Mouse (Mus musculus) cerebellum, postnatal 36 days (tissue): ENCODE results near the gene Tcf7l1.

Experiments
- DNase-seq, 2 experiments: peaks; one replicate each; pipeline ENCODE4 v3.0.0; 2021 to 2022; ENCODE audit warnings: mixed read lengths in 2 of 2

Tcf7l1 gene

DNA sequence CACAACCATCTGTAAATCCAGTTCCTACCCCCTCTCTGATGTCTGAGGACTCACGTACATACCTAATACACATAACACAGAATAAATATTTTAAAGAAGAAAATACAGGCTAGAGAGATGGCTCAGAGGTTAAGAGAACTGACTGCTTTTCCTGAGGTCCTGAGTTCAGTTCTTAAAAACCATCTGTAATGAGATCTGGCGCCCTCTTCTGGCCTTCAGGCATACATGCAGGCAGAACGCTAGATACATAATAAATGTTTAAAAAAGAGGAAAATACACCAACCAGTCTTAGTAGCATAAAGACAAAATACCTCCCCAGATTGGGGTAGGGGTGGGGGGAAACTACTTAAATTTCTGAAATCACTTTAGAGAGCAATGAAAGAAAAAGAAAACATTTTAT is 131.0 kb downstream of the Tcf7l1 start:
- DNase-seq: no peak

DNA sequence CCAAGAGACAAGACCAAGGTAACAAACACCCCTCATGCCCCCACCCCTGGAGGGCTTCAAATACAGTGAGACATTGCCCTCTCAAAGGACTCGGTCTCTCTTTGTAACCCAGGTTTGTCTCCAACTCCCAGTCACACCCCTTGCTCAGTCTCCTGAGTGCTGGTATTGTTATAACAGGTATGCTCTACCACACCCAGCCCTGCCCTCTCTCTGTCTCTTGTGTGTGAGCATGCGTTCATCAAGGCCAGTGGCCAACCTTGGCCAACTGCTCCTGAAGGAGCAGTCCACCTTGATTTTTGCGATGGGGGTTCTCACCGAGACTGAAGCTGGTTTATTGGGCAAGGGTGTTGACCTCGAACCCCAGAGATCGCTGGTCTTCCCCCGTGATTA is 133.0 kb downstream of the Tcf7l1 start:
- no peak for DNase-seq

- DNase-seq: no peak
Measured at GRCm38 (mm10) chr6:72655309-72656052, 133.6 kb downstream of the Tcf7l1 start.

GRCm38 (mm10) chr6:72654355-72654754 is 134.7 kb downstream of the Tcf7l1 start:
- DNase-seq: no peak

- no peak for DNase-seq
Measured at GRCm38 (mm10) chr6:72653419-72653818, 135.6 kb downstream of the Tcf7l1 start.

DNA sequence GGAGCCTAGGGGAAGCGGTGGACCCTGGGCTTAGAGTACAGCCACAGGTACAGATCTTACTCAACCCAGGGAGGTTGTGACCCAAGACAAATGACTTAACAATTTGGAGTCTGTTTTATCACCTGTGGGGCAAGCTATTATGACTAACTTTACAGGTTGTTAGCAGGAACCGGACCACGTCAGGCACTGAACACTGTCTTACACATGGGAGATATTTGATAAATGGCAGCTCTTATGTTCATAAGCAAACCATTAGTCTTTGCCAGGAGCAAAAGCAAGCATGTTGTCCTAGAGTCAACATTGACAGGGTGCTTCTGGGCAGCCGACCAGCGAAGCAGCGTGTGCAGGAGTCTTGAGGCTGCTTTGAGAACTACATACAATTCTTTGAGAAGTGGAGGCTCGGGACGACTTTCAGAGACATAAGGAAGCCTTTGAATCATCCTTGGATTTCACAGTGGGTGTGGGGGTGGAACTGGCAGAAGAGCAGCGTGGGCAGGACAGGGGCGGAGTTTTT is 138.7 kb downstream of the Tcf7l1 start:
- DNase-seq: no peak

DNA sequence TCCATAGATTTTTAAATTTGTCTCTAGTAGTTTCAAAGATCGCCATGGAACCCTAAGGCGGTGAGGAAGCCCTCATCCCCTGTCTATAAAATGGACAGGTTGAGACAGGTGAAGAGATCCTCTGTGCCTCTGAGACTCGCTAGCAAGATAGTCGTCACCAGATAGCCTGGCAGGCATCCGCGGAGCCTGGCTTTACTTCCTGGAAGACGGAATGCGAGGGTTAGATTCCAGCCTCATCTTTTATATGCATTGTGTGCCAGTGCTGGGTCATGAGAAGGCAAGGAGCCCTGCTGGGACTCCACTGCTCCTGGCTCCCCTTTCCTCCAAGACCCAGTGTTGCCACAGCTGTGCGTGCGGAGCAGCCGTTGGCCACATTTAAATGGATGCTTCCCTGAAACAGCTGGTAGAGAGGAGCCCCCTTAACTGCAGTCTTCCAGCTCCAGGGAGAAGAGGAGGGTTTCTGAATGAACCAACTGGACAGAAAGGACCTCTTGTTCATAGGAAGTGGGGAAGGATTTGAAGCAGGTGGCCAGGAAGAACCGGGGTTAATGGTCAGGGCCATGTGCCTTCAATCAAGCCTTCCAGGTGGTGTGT is 141.0 kb downstream of the Tcf7l1 start:
- no peak for DNase-seq

GRCm38 (mm10) chr6:72647383-72647820 is 141.7 kb downstream of the Tcf7l1 start:
- peak; percentile 59 to 71 for DNase-seq

GRCm38 (mm10) chr6:72645364-72645763 is 143.7 kb downstream of the Tcf7l1 start:
- no peak for DNase-seq

- DNase-seq: no peak
Measured at GRCm38 (mm10) chr6:72644576-72644975, 144.5 kb downstream of the Tcf7l1 start.

GRCm38 (mm10) chr6:72641218-72641954 is 147.7 kb downstream of the Tcf7l1 start:
- no peak for DNase-seq

GRCm38 (mm10) chr6:72636940-72637339 is 152.1 kb downstream of the Tcf7l1 start:
- no peak for DNase-seq

DNA sequence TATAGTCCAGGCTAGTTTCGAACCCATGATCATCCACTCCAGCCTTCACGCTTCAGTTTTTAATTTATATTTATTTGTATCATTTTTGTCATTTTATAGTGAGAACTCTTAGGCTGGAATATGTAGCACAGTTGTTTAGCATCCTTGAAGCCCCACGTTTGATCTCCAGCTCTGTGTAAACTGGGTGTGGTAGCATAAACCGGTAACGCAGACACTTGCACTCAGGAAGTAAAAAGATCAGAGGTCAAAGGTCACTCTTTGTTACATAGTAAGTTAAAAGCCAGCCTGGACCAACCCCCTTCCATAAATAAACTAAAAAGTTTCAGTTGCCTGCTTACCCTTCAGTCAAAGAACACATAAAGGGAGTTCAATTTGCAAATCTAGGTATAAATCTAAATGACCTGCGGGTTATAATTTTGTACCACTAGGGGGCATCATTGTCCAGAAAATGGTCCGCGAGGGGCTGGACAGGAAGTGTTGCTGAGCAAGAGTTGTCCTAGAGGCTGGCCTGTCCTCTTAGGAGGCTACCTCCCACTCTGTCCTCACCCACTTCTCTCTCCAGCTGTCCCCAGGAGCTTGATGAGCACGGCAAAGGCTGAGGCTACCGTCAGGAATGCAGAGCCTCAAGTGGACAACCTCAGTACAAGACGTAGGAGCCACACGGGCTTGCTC is 153.2 kb downstream of the Tcf7l1 start:
- peak in 1 of 2 experiments; percentile 33 for DNase-seq

DNA sequence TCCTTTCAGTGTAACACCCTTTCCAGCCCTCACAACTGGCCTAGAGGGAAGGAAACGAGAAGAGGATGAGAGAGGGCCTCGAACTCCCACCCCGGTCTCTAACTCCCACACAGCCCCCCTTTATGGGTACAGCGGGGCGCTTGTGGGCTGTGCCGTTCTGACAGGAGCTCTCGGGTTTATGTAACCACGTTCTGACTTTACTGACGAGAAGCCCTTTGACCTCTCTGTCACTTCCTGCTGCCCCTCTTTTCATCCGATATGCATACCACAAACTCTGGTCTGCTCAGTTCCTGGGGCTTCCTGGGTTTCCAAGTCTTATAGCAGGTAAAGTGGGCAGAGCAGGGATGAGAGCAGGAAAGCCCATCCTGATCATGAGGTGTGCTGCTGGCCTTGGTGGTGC is 154.7 kb downstream of the Tcf7l1 start:
- DNase-seq: no peak

GRCm38 (mm10) chr6:72631700-72632099 is 157.4 kb downstream of the Tcf7l1 start:
- DNase-seq: no peak

GRCm38 (mm10) chr6:72630961-72631360 is 158.1 kb downstream of the Tcf7l1 start:
- DNase-seq: no peak

DNA sequence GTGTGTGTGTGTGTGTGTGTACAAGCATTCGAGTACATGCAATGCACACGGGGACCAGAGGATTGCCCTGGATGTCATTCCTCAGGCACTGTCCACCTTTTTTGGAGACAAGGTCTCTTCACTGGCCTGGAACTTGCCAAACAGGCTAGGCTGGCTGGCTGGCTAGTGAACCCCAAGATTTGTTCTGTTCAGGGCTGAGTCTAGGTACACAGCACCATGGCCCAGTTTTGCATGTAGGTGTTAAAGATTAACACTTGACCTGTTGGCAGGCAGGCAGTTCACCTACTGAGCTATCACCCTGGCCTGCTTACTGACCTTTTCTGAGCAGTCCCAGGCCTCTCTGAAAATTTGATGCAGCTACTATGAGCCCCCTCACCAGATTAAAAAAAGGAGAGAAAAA is 158.7 kb downstream of the Tcf7l1 start:
- DNase-seq: no peak

DNA sequence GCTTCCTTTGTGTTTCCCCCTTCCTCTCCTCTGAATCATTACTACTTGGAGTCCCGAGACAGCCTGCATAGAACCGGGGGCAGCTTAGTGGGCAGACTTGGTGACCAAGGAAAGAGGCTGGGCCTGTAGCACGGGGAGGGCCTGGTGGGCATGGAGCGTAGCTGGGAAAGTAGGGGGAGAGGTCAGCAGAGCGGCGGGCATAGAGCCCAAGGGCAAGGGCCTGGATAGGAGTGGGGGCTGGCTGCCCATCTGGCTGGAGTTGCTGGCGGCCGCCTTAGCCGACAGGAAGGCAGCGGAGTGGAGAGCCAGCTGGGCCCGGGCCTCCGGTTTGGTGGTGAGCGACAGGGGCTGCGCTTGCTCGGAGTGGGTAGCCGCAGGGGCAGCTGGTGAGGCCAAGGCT is 161.8 kb downstream of the Tcf7l1 start:
- DNase-seq: no peak

- no peak for DNase-seq
Measured at GRCm38 (mm10) chr6:72626391-72626790, 162.7 kb downstream of the Tcf7l1 start.

DNA sequence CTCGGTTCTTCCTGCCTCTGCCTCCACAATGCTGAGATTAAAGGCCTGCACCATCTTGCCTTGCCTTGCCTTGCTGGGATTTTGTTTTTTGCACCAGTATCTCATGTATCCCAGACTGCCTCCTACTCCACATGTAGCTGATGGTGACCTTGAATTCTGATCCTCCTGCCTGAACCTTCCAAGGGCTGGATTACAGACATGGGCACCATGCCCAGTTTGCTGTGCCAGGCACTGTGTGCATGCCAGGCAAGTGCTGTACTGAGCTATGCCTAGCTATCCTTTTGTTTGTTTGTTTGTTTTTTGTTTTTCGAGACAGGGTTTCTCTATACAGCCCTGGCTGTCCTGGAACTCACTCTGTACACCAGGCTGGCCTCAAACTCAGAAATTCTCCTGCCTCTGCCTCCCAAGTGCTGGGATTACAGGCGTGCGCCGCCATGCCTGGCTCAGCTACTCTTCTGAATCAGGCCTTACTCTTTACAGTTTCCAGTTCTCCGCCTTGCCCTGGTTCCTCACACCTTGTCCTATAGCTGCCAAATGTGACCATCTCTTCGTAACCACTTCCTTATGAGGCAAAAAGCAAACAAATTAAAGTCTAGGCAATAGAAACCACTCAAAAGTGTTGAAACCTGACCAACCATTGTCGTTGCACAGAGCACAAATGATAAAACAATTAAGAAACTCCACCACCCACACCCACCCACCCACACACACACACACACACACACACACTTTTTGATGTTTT is 165.2 kb downstream of the Tcf7l1 start:
- DNase-seq: no peak

GRCm38 (mm10) chr6:72622917-72623316 is 166.1 kb downstream of the Tcf7l1 start:
- DNase-seq: no peak

DNA sequence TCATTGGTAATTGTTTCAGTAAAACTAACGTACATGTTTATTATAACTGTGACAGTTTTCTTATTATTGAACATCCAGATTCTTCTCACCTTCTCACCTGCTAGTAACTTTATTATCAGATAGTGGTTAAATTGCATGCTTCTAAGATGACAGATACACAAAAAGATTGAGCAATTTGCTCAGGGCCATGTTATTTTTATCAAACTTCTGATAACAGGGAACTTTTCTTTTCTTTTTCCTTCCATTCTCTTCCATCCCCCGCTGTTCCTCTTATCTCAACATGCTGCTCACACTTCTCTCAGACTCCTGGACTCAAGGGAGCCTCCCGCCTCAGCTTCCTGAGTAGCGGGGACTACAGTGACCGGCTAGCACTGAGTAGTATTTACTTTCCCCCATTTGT is 168.1 kb downstream of the Tcf7l1 start:
- DNase-seq: no peak
